Mouse (Mus musculus) MEL (cell line): Measurements from ENCODE around the gene Polr3b. TPM values are rescaled to one million over a fixed set of nuclear protein-coding genes. Genes with fewer than 3 reads are reported as not detected.

Experiments
- DNase-seq: peaks from one replicate; pipeline ENCODE4 v3.0.0; 2011; ENCODE audit warnings: low read depth, low spot score
- H3K27ac ChIP-seq: 2 replicates; pipeline ENCODE4 v1.5.1; 2012; ENCODE audit warnings: low read depth, mild to moderate bottlenecking, control low read depth, low read length, moderate library complexity; ENCODE audit not compliant: control insufficient read depth
- H3K27me3 ChIP-seq, 2 experiments: fragments of 150-350 bp in 1 of 2; sonication (generic) in 1 of 2; 2 replicates each; pipeline ENCODE4 v1.6.1; 2012; ENCODE audit warnings: low read length in 2 of 2, mild to moderate bottlenecking in 2 of 2, improper control_type of control experiment in 1 of 2, moderate library complexity in 1 of 2; ENCODE audit not compliant: insufficient read depth in 2 of 2, control insufficient read depth in 1 of 2
- H3K36me3 ChIP-seq, 2 experiments: 2 replicates each; pipeline ENCODE4 v1.6.1; 2012 to 2014; ENCODE audit warnings: low read length in 2 of 2, improper control_type of control experiment in 1 of 2, inconsistent platforms in 1 of 2, mild to moderate bottlenecking in 1 of 2; ENCODE audit not compliant: insufficient read depth in 2 of 2, control insufficient read depth in 1 of 2
- H3K4me1 ChIP-seq, 2 experiments: fragments of 150-350 bp in 1 of 2; sonication (generic) in 1 of 2; 2 replicates each; pipeline ENCODE4 v1.6.1; 2012; ENCODE audit warnings: low read length in 2 of 2, improper control_type of control experiment in 1 of 2, mild to moderate bottlenecking in 1 of 2; ENCODE audit not compliant: insufficient read depth in 2 of 2, control insufficient read depth in 1 of 2
- H3K4me3 ChIP-seq, 2 experiments: fragments of 150-350 bp in 1 of 2; sonication (generic) in 1 of 2; 2 replicates each; pipeline ENCODE4 v1.5.1; 2012; ENCODE audit warnings: low read depth in 2 of 2, low read length in 2 of 2, mild to moderate bottlenecking in 2 of 2, moderate library complexity in 2 of 2, control low read depth in 1 of 2, improper control_type of control experiment in 1 of 2; ENCODE audit not compliant: control insufficient read depth in 1 of 2, insufficient read depth in 1 of 2
- H3K79me2 ChIP-seq: 2 replicates; pipeline ENCODE4 v1.6.1; 2012; ENCODE audit warnings: mild to moderate bottlenecking, low read length, moderate library complexity; ENCODE audit not compliant: control insufficient read depth, poor library complexity, insufficient read depth
- H3K9ac ChIP-seq: 2 replicates; pipeline ENCODE4 v1.6.1; 2012; ENCODE audit warnings: low read depth, mild to moderate bottlenecking, control low read depth, low read length, moderate library complexity; ENCODE audit not compliant: control insufficient read depth, poor library complexity, severe bottlenecking
- H3K9me3 ChIP-seq: fragments of 150-350 bp; sonication (generic); replicated peaks from 2 replicates; pipeline ENCODE4 v1.6.1; 2012; ENCODE audit warnings: mild to moderate bottlenecking, low read length, improper control_type of control experiment, moderate library complexity; ENCODE audit not compliant: insufficient read depth
- CHD1 ChIP-seq: IDR thresholded peaks from 2 replicates; pipeline ENCODE4 v1.6.1; 2012; ENCODE audit warnings: low read depth, mild to moderate bottlenecking, inconsistent platforms, low read length, improper control_type of control experiment
- CHD2 ChIP-seq: IDR thresholded peaks from 2 replicates; pipeline ENCODE4 v1.6.1; 2011; ENCODE audit warnings: low read length, improper control_type of control experiment
- CTCF ChIP-seq, 3 experiments: IDR thresholded peaks in 2 of 3; conservative IDR thresholded peaks in 1 of 3; 2 replicates each; pipeline ENCODE4 v1.5.1; 2011 to 2012; ENCODE audit warnings: low read length in 3 of 3, low read depth in 2 of 3, mild to moderate bottlenecking in 2 of 3, improper control_type of control experiment in 1 of 3, inconsistent platforms in 1 of 3, mixed read lengths in 1 of 3, moderate library complexity in 1 of 3; ENCODE audit not compliant: control insufficient read depth in 1 of 3, insufficient read depth in 1 of 3, poor library complexity in 1 of 3, severe bottlenecking in 1 of 3
- GABPA ChIP-seq: IDR thresholded peaks from 2 replicates; pipeline ENCODE4 v1.6.1; 2012; ENCODE audit warnings: low read depth, mild to moderate bottlenecking, inconsistent platforms, low read length, improper control_type of control experiment, moderate library complexity
- HCFC1 ChIP-seq: IDR thresholded peaks from 2 replicates; pipeline ENCODE4 v1.6.1; 2012; ENCODE audit warnings: low read depth, mild to moderate bottlenecking, inconsistent platforms, low read length, improper control_type of control experiment, moderate library complexity
- KAT2A ChIP-seq: conservative IDR thresholded peaks from 2 replicates; pipeline ENCODE4 v1.6.1; 2012; ENCODE audit warnings: low read depth, low read length, improper control_type of control experiment, inconsistent platforms
- MAX ChIP-seq: IDR thresholded peaks from 2 replicates; pipeline ENCODE4 v1.6.1; 2011; ENCODE audit warnings: low read length, improper control_type of control experiment
- MXI1 ChIP-seq: IDR thresholded peaks from 2 replicates; pipeline ENCODE4 v1.6.1; 2011; ENCODE audit warnings: mild to moderate bottlenecking, low read depth, low read length, improper control_type of control experiment
- NELFE ChIP-seq: IDR thresholded peaks from 2 replicates; pipeline ENCODE4 v1.6.1; 2011; ENCODE audit warnings: low read depth, low read length, improper control_type of control experiment
- NRF1 ChIP-seq: IDR thresholded peaks from 2 replicates; pipeline ENCODE4 v1.6.1; 2014; ENCODE audit warnings: low read depth, mild to moderate bottlenecking, inconsistent platforms, low read length, improper control_type of control experiment, moderate library complexity; ENCODE audit not compliant: poor library complexity, insufficient read depth, severe bottlenecking
- POLR2AphosphoS5 ChIP-seq: IDR thresholded peaks from 2 replicates; pipeline ENCODE4 v1.6.1; 2012; ENCODE audit warnings: low read depth, borderline replicate concordance, mild to moderate bottlenecking, inconsistent platforms, low read length, moderate library complexity, mixed read lengths
- RAD21 ChIP-seq: IDR thresholded peaks from 2 replicates; pipeline ENCODE4 v1.6.1; 2011; ENCODE audit warnings: mild to moderate bottlenecking, low read depth, low read length, improper control_type of control experiment
- UBTF ChIP-seq: IDR thresholded peaks from 2 replicates; pipeline ENCODE4 v1.6.1; 2012; ENCODE audit warnings: low read depth, mild to moderate bottlenecking, inconsistent platforms, low read length, improper control_type of control experiment, moderate library complexity, borderline replicate concordance; ENCODE audit not compliant: insufficient read depth
- USF1 ChIP-seq: IDR thresholded peaks from 2 replicates; pipeline ENCODE4 v1.6.1; 2014; ENCODE audit warnings: low read depth, mild to moderate bottlenecking, inconsistent platforms, low read length, improper control_type of control experiment, moderate library complexity
- USF2 ChIP-seq, 2 experiments: IDR thresholded peaks; 2 replicates each; pipeline ENCODE4 v1.6.1; 2011 to 2012; ENCODE audit warnings: improper control_type of control experiment in 2 of 2, low read length in 2 of 2, borderline replicate concordance in 1 of 2, inconsistent platforms in 1 of 2, low read depth in 1 of 2, mild to moderate bottlenecking in 1 of 2; ENCODE audit not compliant: insufficient read depth in 1 of 2
- ZMIZ1 ChIP-seq: IDR thresholded peaks from 2 replicates; pipeline ENCODE4 v1.6.1; 2012; ENCODE audit warnings: low read depth, mild to moderate bottlenecking, inconsistent platforms, low read length, improper control_type of control experiment, moderate library complexity
- ZNF384 ChIP-seq: IDR thresholded peaks from 2 replicates; pipeline ENCODE4 v1.6.1; 2012; ENCODE audit warnings: low read depth, mild to moderate bottlenecking, inconsistent platforms, low read length, improper control_type of control experiment
- polyA plus RNA-seq, 2 experiments: library from polyadenylated mRNA; stranded (reverse) in 1 of 2; unstranded in 1 of 2; fragments of >175 nt in 1 of 2; fragments of >200 nt in 1 of 2; gene quantifications; 2 replicates each; pipeline versions ENCODE4 v1.2.1 to v1.2.4; 2012; ENCODE audit warnings: low replicate concordance in 2 of 2, low read depth in 1 of 2; ENCODE audit not compliant: insufficient read length in 2 of 2, insufficient read depth in 1 of 2, missing spikeins in 1 of 2
- total RNA-seq: library from RNA; depleted of rRNA; stranded (reverse); fragments of 300-350 nt; gene quantifications from 2 replicates; pipeline ENCODE4 v1.2.3, GENCODE M21; 2012

The Polr3b gene
- total and polyA plus RNA-seq, 3 experiments, result 19.8 to 24.2 TPM; not detected in 1

DNA sequence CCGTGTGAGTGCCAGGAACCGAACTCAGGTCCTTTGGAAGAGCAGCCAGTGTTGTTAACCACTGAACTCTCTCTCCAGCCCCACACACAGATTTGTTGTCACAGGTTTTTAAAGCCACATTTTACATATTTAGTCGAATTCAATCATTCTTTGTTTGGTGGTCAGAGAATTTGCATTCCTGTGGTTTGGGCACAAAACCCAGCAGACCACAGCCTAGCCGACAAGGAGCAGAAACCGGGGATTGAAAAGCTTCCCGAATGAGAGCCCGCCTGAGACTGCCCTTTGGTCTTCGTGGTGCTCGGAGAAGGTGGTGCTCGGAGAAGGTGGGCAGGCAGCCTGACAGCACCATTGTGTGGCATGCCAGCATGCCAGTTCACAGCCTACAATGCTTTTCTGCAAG lies 91.0 kb downstream of the Polr3b start:
- no peaks in the 10 kb centered on the region for H3K9me3 ChIP-seq
- H3K27ac ChIP-seq, result no peak overlapping the region
- no peaks in the 10 kb centered on the region for H3K4me1 ChIP-seq
- no peaks in the 10 kb centered on the region for H3K79me2 ChIP-seq
- no peak overlapping the region for H3K4me3 ChIP-seq
- TF ChIP-seq ZMIZ1, result no peak
- no peak for TF ChIP-seq MXI1
- TF ChIP-seq RAD21, result no peak
- no peak for TF ChIP-seq UBTF
- TF ChIP-seq USF1, result no peak
- no peak for TF ChIP-seq POLR2AphosphoS5
- TF ChIP-seq USF2 (IDR thresholded peaks at IDR 0.05; ENCODE audit: borderline replicate concordance in 1 of 2, insufficient read depth in 1 of 2, low read depth in 1 of 2, low read length in 2 of 2), result no peak
- no peak for TF ChIP-seq ZNF384
- no peak for TF ChIP-seq CTCF (IDR thresholded peaks at IDR 0.05 in 2 of 3, conservative IDR thresholded peaks at IDR 0.05 in 1 of 3; ENCODE audit: control insufficient read depth in 1 of 3, insufficient read depth in 1 of 3, low read depth in 2 of 3, low read length in 3 of 3, poor library complexity in 1 of 3, severe bottlenecking in 1 of 3)
- H3K27me3 ChIP-seq, result no peaks in the 10 kb centered on the region
- H3K36me3 ChIP-seq, result 0 out of 4 replicates have a peak, but pooled peaks cover 0 to 2% of the 10 kb centered on the region in 2 experiments
- no peak for DNase-seq
- no peak overlapping the region for H3K9ac ChIP-seq

DNA sequence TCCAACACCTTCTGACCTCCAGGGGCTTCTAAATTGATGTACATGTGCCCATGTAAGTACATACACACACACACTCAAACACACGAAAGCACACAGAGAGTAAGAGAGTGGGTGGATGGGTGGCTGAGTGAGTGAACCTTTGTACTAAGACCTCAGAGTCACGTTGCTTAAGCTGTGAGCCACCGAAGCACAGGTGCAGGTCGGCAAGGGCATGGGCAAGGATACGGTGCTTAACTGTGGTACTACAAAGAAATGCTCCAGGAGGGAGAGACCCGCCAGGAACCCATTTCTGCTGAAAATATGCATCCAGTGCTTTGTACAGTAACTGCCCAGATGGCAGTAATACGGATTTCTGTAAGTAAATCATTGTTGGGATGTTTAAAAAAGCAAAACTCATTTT lies 93.5 kb downstream of the Polr3b start:
- no peak overlapping the region for H3K9ac ChIP-seq
- no peaks in the 10 kb centered on the region for H3K27me3 ChIP-seq
- no peak overlapping the region for H3K4me3 ChIP-seq
- no peak overlapping the region for H3K27ac ChIP-seq
- DNase-seq, result no peak
- H3K9me3 ChIP-seq, result no peaks in the 10 kb centered on the region
- H3K79me2 ChIP-seq, result no peaks in the 10 kb centered on the region
- no peak for TF ChIP-seq NELFE
- TF ChIP-seq HCFC1, result no peak
- no peak for TF ChIP-seq CHD1
- TF ChIP-seq GABPA, result no peak
- TF ChIP-seq USF1, result no peak
- TF ChIP-seq KAT2A, result no peak
- TF ChIP-seq CHD2, result no peak
- no peak for TF ChIP-seq MAX
- no peak for TF ChIP-seq NRF1
- no peak for TF ChIP-seq USF2 (IDR thresholded peaks at IDR 0.05; ENCODE audit: borderline replicate concordance in 1 of 2, insufficient read depth in 1 of 2, low read depth in 1 of 2, low read length in 2 of 2)
- H3K36me3 ChIP-seq, result peaks cover 0 to 2% of the 10 kb centered on the region in 2 experiments; a peak in 1 of 4 replicates
- H3K4me1 ChIP-seq, result no peaks in the 10 kb centered on the region
